Mouse (Mus musculus): ENCODE data around the gene Fas. TPM values are rescaled to one million over a fixed set of nuclear protein-coding genes. Genes with fewer than 3 reads are reported as not detected.

The Fas gene
- polyA plus RNA-seq (2012; rRNA removed), result 1.1 and 1.3 TPM in 2 replicates

GRCm38 (mm10) chr19:34289948-34290789, at the start of gene Fas:
TSS of gene Fas (plus strand) at chr19:34290666.

GRCm38 (mm10) chr19:34254880-34255681, 35.4 kb upstream of the Fas start, which contains the start of gene Acta2:
TSS of gene Acta2 (minus strand) at chr19:34255590.

Other genes starting within 250 kb of the Fas start
- gene Lipn, start 223.3 kb upstream of the Fas start, polyA plus RNA-seq (2012; rRNA removed), result not detected in 2 replicates
- gene Lipm, start 189.7 kb upstream of the Fas start, polyA plus RNA-seq (2012; rRNA removed), result not detected in 2 replicates
- 0.10 and 0.15 TPM in 2 replicates for gene Ankrd22, start 124.6 kb upstream of the Fas start, polyA plus RNA-seq (2012; rRNA removed)
- 1.4 and 1.8 TPM in 2 replicates for gene Stambpl1, start 98.4 kb upstream of the Fas start, polyA plus RNA-seq (2012; rRNA removed)
- 10.9 and 15.8 TPM in 2 replicates for gene Acta2, start 35.1 kb upstream of the Fas start, polyA plus RNA-seq (2012; rRNA removed)
- gene Ch25h, start 184.5 kb downstream of the Fas start, polyA plus RNA-seq (2012; rRNA removed), result 0.12 and 0.16 TPM in 2 replicates
- gene Lipa, start 236.8 kb downstream of the Fas start, polyA plus RNA-seq (2012; rRNA removed), result 20.6 and 25.6 TPM in 2 replicates

Measured in liver, embryonic 14 days (tissue).